Mouse (Mus musculus) kidney, postnatal 0 days (tissue): ENCODE results near the gene Tmem126b. TPM values are rescaled to one million over a fixed set of nuclear protein-coding genes. Genes with fewer than 3 reads are reported as not detected.

Experiments used
- ATAC-seq: fragments of 200-750 bp; cut with Nextera tagmentation; replicated peaks from 2 replicates; pipeline ENCODE4 v1.8.0; 2017; ENCODE audit warnings: low read depth, moderate number of reproducible peaks, moderate TSS enrichment, moderate library complexity; ENCODE audit not compliant: low FRiP score
- DNase-seq: peaks from one replicate; pipeline ENCODE4 v3.0.0-alpha.2; 2016; ENCODE audit warnings: low spot score
- H3K27ac ChIP-seq: fragments of 300-500 bp; sonication (generic); 2 replicates; pipeline ENCODE4 v1.5.1; 2014; ENCODE audit warnings: mild to moderate bottlenecking
- H3K27me3 ChIP-seq: fragments of 300-500 bp; sonication (generic); 2 replicates; pipeline ENCODE4 v1.6.1; 2014; ENCODE audit warnings: low read length, mixed read lengths; ENCODE audit not compliant: insufficient read depth
- H3K36me3 ChIP-seq: fragments of 300-500 bp; sonication (generic); 2 replicates; pipeline ENCODE4 v1.6.1; 2014; ENCODE audit warnings: low read length, mixed read lengths; ENCODE audit not compliant: insufficient read depth
- H3K4me1 ChIP-seq: fragments of 300-500 bp; sonication (generic); replicated peaks from 2 replicates; pipeline ENCODE4 v1.6.1; 2014; ENCODE audit warnings: antibody characterized with exemption, low read length, mixed read lengths; ENCODE audit not compliant: insufficient read depth
- H3K4me2 ChIP-seq: fragments of 300-500 bp; sonication (generic); 2 replicates; pipeline ENCODE4 v1.6.1; 2014; ENCODE audit warnings: mild to moderate bottlenecking, low read length, moderate library complexity, mixed read lengths
- H3K4me3 ChIP-seq: fragments of 300-500 bp; sonication (generic); replicated peaks from 2 replicates; pipeline ENCODE4 v1.5.1; 2014; ENCODE audit warnings: low read depth, low read length
- H3K9ac ChIP-seq: fragments of 300-500 bp; sonication (generic); 2 replicates; pipeline ENCODE4 v1.6.1; 2014; ENCODE audit warnings: low read depth, low read length
- H3K9me3 ChIP-seq: fragments of 300-500 bp; sonication (generic); replicated peaks from 2 replicates; pipeline ENCODE4 v1.6.1; 2016; ENCODE audit warnings: low read length, inconsistent platforms, mixed read lengths
- CTCF ChIP-seq: IDR thresholded peaks from 2 replicates; pipeline ENCODE4 v1.5.1; 2016; ENCODE audit warnings: antibody characterized with exemption, low read depth, mild to moderate bottlenecking, moderate library complexity
- WGBS: fragments of 180-500 bp; shearing (Covaris S2); extraction: QIAGEN DNeasy Blood & Tissue Kit; methylation state at CpG from one replicate; pipeline ENCODE4 v1.1.7; 2014; 5-methylcytosine and 5-hydroxymethylcytosine counted together
- polyA plus RNA-seq: library from polyadenylated mRNA; unstranded; fragments of >200 nt; fragmentation: Nextera tagmentation; extraction: Ambion mirVana; gene quantifications from 2 replicates; pipeline ENCODE4 v1.2.1, GENCODE M21; 2015

The Tmem126b gene
- polyA plus RNA-seq, 1 experiment from 2014 or later = 34.0 TPM

DNA sequence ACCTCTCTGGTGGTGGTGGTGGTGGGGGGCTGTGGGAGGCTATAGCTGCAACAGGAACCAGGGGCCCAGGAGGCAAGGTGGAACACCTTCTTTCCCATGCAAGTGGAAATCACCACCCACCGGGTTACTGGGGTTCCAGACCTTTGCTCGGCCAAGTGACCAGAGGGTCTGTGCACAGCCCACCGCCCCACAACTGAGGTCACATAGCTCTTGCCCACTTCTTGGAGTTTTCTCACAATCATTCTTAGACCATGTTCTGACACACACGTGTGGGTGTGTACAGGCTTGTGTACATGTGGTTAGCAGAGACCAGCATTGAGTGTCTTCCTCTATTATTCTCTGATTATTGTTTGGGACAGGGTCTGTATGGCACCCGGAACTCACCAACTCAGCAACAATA lies 14.4 kb downstream of the Tmem126b start:
- TF ChIP-seq CTCF = no peak
- no peaks in the 10 kb centered on the region for H3K9me3 ChIP-seq
- no peaks in the 10 kb centered on the region for H3K36me3 ChIP-seq
- no peak overlapping the region for H3K27ac ChIP-seq
- DNase-seq (no peak), ATAC-seq (no peak)
- no peaks in the 10 kb centered on the region; the same call in 1 of the 2 replicates for H3K4me1 ChIP-seq
- H3K4me3 ChIP-seq = no peak overlapping the region
- H3K27me3 ChIP-seq = no peaks in the 10 kb centered on the region
- H3K9ac ChIP-seq = no peak overlapping the region
- no peak overlapping the region for H3K4me2 ChIP-seq
- WGBS = 90% methylated on average over 5 of the region's 5 CpGs

DNA sequence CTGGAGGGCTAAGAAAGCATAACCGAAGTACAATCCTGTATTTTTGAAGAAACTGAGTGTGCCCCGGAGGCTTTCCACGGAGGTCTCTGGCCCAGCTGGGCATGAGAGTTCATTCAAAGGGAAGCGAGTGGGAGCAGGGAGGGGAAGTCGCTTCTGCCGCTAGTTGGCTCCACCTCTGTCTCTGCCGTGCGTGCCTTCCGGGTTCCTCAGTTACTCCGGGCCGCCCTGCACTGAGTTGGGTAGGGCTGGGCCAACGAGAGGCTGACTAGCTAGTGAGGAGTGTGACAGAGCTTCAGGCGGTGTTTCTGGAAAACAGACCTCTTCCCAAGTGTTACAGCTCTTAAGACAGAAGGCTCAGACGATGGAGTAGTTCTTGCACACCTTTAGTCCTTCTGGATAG lies 14.9 kb downstream of the Tmem126b start:
- Histone ChIP-seq H3K4me2 (no peak overlapping the region), H3K36me3 (no peaks in the 10 kb centered on the region), H3K9me3 (no peaks in the 10 kb centered on the region), H3K27ac (no peak overlapping the region), H3K27me3 (no peaks in the 10 kb centered on the region), H3K4me3 (no peak overlapping the region), H3K9ac (no peak overlapping the region), H3K4me1 (peaks cover 5% of the 10 kb centered on the region; the same call in 1 of the 2 replicates)
- no peak for DNase-seq
- TF ChIP-seq CTCF = peak; percentile 53
- WGBS = 16% methylated on average over 14 of the region's 14 CpGs
- no peak for ATAC-seq

DNA sequence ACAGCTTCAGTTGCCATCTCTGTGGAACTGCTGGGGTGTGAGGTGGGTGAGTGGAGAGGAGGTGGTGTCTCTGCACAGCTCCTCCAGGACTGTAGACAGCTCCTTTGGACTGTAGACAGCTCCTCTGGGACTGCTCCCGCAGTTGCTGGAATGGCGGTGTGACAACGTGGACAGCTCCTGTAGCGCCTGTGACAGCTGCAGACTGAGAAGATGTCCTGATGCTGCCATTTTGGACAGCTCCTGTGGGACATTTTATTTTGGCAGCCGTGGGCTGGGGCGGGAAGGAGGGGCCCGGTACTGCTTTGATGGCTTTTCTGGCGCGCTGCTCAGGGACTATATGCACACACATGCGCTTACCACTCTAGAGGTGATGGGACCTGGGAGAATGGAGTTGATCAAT lies 15.5 kb downstream of the Tmem126b start:
- Histone ChIP-seq H3K4me3 (no peak overlapping the region), H3K27ac (no peak overlapping the region), H3K36me3 (no peaks in the 10 kb centered on the region), H3K9ac (no peak overlapping the region), H3K27me3 (no peaks in the 10 kb centered on the region), H3K4me2 (no peak overlapping the region), H3K4me1 (peaks cover 8% of the 10 kb centered on the region; the same call in 1 of the 2 replicates), H3K9me3 (no peaks in the 10 kb centered on the region)
- no peak for TF ChIP-seq CTCF
- no peak for DNase-seq
- no peak for ATAC-seq
- 46% methylated on average over 10 of the region's 10 CpGs for WGBS

DNA sequence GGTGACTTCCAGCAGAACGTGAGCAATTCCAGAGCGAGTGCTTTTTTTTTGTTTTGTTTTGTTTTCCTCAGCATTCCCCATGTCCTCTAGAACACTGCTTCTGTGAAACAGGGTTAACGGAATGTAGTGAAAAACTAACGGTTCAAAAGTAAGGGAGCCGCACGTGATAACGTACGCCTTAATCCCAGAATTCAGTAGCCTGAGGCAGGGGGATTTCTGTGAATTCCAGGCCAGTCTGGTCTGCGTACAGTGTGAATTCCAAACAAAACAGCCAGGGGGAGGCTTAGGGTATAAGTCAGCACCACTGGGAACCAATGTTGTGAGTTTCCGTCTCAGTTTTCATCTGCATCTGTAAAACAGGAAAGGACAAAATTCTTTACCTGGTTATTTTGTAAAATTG lies 18.3 kb downstream of the Tmem126b start:
- TF ChIP-seq CTCF = peak; percentile 51
- peak; percentile 59 for DNase-seq
- Histone ChIP-seq H3K27me3 (no peaks in the 10 kb centered on the region), H3K4me1 (peaks cover 8% of the 10 kb centered on the region; the same call in 1 of the 2 replicates), H3K9ac (peak overlapping the region; percentile 61), H3K9me3 (no peaks in the 10 kb centered on the region), H3K4me3 (peak overlapping the region; percentile 61), H3K36me3 (no peaks in the 10 kb centered on the region; the same call in 1 of the 2 replicates), H3K4me2 (peak overlapping the region; percentile 58), H3K27ac (peak overlapping the region; percentile 88)
- WGBS = 7% methylated on average over 10 of the region's 10 CpGs
- ATAC-seq = peak; percentile 37

DNA sequence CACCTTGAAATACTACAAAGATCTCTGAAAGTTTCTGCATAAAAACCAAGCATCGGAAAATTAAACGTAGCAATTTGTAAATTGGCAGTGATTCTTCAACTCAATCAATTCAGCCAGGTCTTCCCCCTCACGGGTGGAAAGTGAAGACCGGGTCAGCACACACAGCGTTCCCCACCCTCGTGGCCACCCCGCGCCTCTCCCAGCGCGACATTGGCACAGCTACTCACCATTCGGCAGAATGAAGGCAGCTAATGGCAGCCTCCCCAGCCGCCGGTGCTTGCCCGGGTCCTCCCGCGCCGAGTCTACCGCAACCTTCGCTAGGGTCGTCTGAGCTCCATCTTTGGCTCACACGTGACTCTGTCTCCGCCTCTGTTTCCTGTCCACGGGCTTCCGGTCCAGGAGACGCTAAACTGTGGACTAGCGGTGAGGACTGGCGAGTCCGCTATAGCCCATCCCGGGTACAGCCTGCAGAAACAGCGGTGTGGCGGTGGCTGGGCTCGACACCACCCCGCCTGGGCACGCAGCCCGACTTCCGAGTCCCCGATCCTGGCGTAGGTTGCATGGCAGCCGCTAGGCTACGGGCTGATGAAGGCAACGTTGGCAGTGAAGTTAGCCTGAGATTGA lies 18.8 kb downstream of the Tmem126b start, which contains the start of gene Tmem126a:
Gene Tmem126a (minus strand): TSS at position 385 of the 624 bp plus-strand sequence.
- ATAC-seq (peak; percentile 98), DNase-seq (peak; percentile 95)
- Histone ChIP-seq H3K9ac (peak within 1 kb of the TSS; percentile 61), H3K4me3 (peak within 1 kb of the TSS; percentile 61), H3K36me3 (no peaks in the 10 kb centered on the region; the same call in 1 of the 2 replicates), H3K27ac (peak within 1 kb of the TSS; percentile 88), H3K27me3 (no peaks in the 10 kb centered on the region), H3K4me1 (peaks cover 8% of the 10 kb centered on the region; the same call in 1 of the 2 replicates), H3K9me3 (no peaks in the 10 kb centered on the region), H3K4me2 (peak within 1 kb of the TSS; percentile 58)
- peak; percentile 32; the same call in 1 of the 2 replicates for TF ChIP-seq CTCF
- under 1% methylated on average over 41 of the region's 41 CpGs for WGBS

DNA sequence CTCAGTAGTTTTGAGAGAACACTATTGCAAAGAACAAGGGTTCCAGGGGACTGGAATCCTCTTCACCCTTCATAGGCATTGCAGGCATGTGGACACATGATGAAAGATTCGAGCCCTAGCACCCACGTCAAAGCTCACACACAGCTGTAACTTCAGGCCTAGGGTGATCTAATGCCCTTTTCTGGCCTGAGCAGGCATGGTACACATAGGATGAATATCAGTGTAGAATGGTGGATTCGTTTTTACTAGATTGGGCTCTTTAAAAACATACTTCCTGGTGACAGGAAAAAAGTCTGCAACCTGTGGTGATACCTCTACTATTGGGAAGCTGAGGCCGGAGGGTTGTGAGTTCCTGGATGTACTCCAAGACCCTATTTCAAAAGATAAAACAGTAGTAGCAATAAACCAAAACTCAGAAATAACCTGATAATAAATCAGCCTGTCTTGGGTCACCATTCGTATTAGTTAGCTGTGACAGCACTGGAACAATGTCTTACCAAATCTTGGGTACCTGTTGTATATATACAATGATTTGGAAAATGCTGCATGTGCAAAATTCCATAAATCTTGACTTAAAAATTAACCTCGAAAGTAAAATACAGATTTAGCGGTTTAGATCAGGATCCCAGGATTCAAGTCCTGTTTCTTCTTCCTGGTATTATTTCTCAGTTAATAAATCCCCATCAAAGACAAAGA lies 19.5 kb downstream of the Tmem126b start:
- Histone ChIP-seq H3K9me3 (no peaks in the 10 kb centered on the region), H3K27ac (peak overlapping the region; percentile 32), H3K4me1 (peaks cover 8% of the 10 kb centered on the region; the same call in 1 of the 2 replicates), H3K4me3 (peak overlapping the region; percentile 61), H3K27me3 (no peaks in the 10 kb centered on the region), H3K9ac (peak overlapping the region; percentile 61), H3K36me3 (no peaks in the 10 kb centered on the region; the same call in 1 of the 2 replicates), H3K4me2 (peak overlapping the region; percentile 58)
- ATAC-seq = no peak
- 12% methylated on average over 7 of the region's 7 CpGs for WGBS
- no peak for TF ChIP-seq CTCF
- no peak for DNase-seq
